Mouse (Mus musculus) bone marrow macrophage, adult 2 months (primary cell): Measurements from ENCODE around the gene Rnf5.

Experiments used
- CTCF ChIP-seq: IDR thresholded peaks from 2 replicates; pipeline ENCODE4 v1.5.1; 2012; ENCODE audit warnings: low read depth, mild to moderate bottlenecking, low read length, moderate library complexity
- POLR2A ChIP-seq: IDR thresholded peaks from 2 replicates; pipeline ENCODE4 v1.6.1; 2012; ENCODE audit warnings: mild to moderate bottlenecking, low read depth, low read length, borderline replicate concordance

- TF ChIP-seq POLR2A, result no peak
- no peak for TF ChIP-seq CTCF
These were observed 39.9 kb upstream of the Rnf5 start for GRCm38 (mm10) chr17:34643379-34643778.
